Mouse (Mus musculus): ENCODE data around the gene Cacna1c. TPM values are rescaled to one million over a fixed set of nuclear protein-coding genes. Genes with fewer than 3 reads are reported as not detected.
"Not testable (repeated sequence)": the region's sequence is repeated elsewhere in the genome, so short reads cannot be mapped to it uniquely, and the experiment has no call there.

Gene Cacna1c
- polyA plus RNA-seq, 1 experiment: 1.0 TPM

DNA sequence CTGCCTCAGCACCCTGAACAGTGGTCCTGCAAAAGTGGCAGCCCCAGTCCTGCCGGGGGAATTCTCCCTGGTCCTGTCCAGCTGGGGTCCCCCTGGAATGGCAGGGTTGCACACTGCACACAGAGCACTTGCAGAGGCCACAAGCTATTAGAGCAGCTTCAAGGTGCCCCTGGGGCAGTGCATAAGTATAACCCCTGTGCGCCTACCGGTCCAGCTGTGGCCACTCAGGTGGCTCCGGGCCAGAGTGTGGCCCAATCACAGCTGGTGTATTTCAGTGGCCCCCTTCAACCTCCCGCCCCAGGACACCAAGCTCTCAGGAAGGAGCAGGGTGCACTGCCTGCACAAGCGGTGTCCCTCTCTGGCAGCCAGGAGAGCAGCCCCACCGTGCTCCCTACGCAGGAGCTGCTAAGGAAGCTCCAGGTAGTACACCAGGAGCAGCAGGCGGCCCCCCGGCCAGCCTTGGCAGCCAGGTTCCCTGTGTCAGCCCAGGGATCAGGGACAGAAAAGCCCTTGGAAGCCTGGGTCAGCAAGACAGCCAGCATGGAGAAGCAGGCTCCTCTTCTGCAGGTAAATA is 18.9 kb upstream of the Cacna1c start:
- Histone ChIP-seq H3K9me3 (replicated peaks; ENCODE audit: control insufficient read depth, insufficient read depth, low read length, poor library complexity, severe bottlenecking) (peaks cover 7% of the 10 kb centered on the region; the same call in 1 of the 2 replicates), H3K27ac (ENCODE audit: insufficient read depth, low read length) (no peak overlapping the region), H3K4me3 (ENCODE audit: low read depth, low read length) (no peak overlapping the region), H3K4me1 (ENCODE audit: control insufficient read depth, insufficient read depth, low read length) (no peaks in the 10 kb centered on the region), H3K27me3 (ENCODE audit: control insufficient read depth, insufficient read depth, low read length, poor library complexity, severe bottlenecking) (no peaks in the 10 kb centered on the region), H3K9ac (ENCODE audit: low read depth, poor library complexity, severe bottlenecking) (no peak overlapping the region), H3K36me3 (ENCODE audit: control insufficient read depth, insufficient read depth, low read length, poor library complexity, severe bottlenecking) (no peaks in the 10 kb centered on the region)
- no peak for TF ChIP-seq CTCF (IDR thresholded peaks at IDR 0.05; ENCODE audit: low read depth, low read length)
- no peak for TF ChIP-seq POLR2A (IDR thresholded peaks at IDR 0.05; ENCODE audit: insufficient read depth, low read length)
- TF ChIP-seq EP300 (IDR thresholded peaks at IDR 0.05; ENCODE audit: insufficient read depth, low read depth, low read length): no peak

DNA sequence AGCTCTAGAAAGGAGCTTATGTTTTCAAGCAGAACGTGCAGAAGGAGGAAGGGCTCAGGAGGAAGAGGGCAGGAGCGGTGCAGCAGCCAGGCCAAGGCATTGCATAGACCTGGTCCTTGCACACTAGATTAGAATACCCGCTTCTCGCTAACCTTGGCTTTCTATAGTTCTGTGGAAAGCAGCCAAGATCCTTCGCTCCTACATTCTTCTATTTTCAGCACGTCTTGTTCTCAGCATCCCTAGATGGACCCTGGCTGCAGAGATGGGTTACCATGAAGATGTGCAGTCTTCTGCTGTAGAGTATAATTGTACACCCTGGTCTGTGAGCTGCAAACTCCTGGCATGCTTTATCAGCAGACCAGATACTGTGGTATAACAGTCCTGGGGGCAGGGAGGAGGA is 18.0 kb upstream of the Cacna1c start:
- H3K27ac ChIP-seq (ENCODE audit: insufficient read depth, low read length): no peak overlapping the region
- TF ChIP-seq POLR2A (IDR thresholded peaks at IDR 0.05; ENCODE audit: insufficient read depth, low read length) (no peak), CTCF (IDR thresholded peaks at IDR 0.05; ENCODE audit: low read depth, low read length) (no peak), EP300 (IDR thresholded peaks at IDR 0.05; ENCODE audit: insufficient read depth, low read depth, low read length) (no peak)
- no peaks in the 10 kb centered on the region for H3K27me3 ChIP-seq (ENCODE audit: control insufficient read depth, insufficient read depth, low read length, poor library complexity, severe bottlenecking)
- H3K4me3 ChIP-seq (ENCODE audit: low read depth, low read length): no peak overlapping the region
- H3K9ac ChIP-seq (ENCODE audit: low read depth, poor library complexity, severe bottlenecking): no peak overlapping the region
- H3K4me1 ChIP-seq (ENCODE audit: control insufficient read depth, insufficient read depth, low read length): no peaks in the 10 kb centered on the region
- H3K36me3 ChIP-seq (ENCODE audit: control insufficient read depth, insufficient read depth, low read length, poor library complexity, severe bottlenecking): no peaks in the 10 kb centered on the region
- peaks cover 7% of the 10 kb centered on the region; the same call in 1 of the 2 replicates for H3K9me3 ChIP-seq (replicated peaks; ENCODE audit: control insufficient read depth, insufficient read depth, low read length, poor library complexity, severe bottlenecking)

GRCm38 (mm10) chr6:119213375-119213774 is 17.2 kb upstream of the Cacna1c start:
- Histone ChIP-seq H3K27ac (ENCODE audit: insufficient read depth, low read length) (no peak overlapping the region), H3K4me1 (ENCODE audit: control insufficient read depth, insufficient read depth, low read length) (no peaks in the 10 kb centered on the region), H3K9ac (ENCODE audit: low read depth, poor library complexity, severe bottlenecking) (no peak overlapping the region), H3K9me3 (replicated peaks; ENCODE audit: control insufficient read depth, insufficient read depth, low read length, poor library complexity, severe bottlenecking) (peaks cover 7% of the 10 kb centered on the region; the same call in 1 of the 2 replicates), H3K4me3 (ENCODE audit: low read depth, low read length) (no peak overlapping the region), H3K27me3 (ENCODE audit: control insufficient read depth, insufficient read depth, low read length, poor library complexity, severe bottlenecking) (no peaks in the 10 kb centered on the region), H3K36me3 (ENCODE audit: control insufficient read depth, insufficient read depth, low read length, poor library complexity, severe bottlenecking) (no peaks in the 10 kb centered on the region)
- TF ChIP-seq POLR2A (IDR thresholded peaks at IDR 0.05; ENCODE audit: insufficient read depth, low read length) (no peak), EP300 (IDR thresholded peaks at IDR 0.05; ENCODE audit: insufficient read depth, low read depth, low read length) (no peak), CTCF (IDR thresholded peaks at IDR 0.05; ENCODE audit: low read depth, low read length) (no peak)

DNA sequence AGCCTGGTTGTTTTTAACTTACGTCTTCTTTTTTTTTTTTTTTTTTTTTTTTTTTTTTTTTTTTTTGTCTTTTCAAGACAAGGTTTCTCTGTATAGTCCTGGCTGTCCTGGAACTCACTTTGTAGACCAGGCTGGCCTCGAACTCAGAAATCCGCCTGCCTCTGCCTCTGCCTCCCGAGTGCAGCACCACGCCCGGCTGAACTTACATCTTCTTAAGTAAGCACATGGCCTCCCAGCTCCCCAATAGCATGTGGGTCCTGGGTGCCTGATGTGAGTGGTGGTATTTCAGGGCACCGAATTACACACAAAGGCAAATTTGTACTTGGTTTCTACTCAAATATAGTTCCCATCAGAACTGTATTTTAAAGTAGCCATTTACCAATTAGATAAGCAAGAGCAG is 9.8 kb upstream of the Cacna1c start:
- not testable (repeated sequence) for H3K9me3 ChIP-seq (replicated peaks; ENCODE audit: control insufficient read depth, insufficient read depth, low read length, poor library complexity, severe bottlenecking); H3K27ac ChIP-seq (ENCODE audit: insufficient read depth, low read length); H3K9ac ChIP-seq (ENCODE audit: low read depth, poor library complexity, severe bottlenecking); H3K27me3 ChIP-seq (ENCODE audit: control insufficient read depth, insufficient read depth, low read length, poor library complexity, severe bottlenecking); H3K4me3 ChIP-seq (ENCODE audit: low read depth, low read length); H3K4me1 ChIP-seq (ENCODE audit: control insufficient read depth, insufficient read depth, low read length); H3K36me3 ChIP-seq (ENCODE audit: control insufficient read depth, insufficient read depth, low read length, poor library complexity, severe bottlenecking)

DNA sequence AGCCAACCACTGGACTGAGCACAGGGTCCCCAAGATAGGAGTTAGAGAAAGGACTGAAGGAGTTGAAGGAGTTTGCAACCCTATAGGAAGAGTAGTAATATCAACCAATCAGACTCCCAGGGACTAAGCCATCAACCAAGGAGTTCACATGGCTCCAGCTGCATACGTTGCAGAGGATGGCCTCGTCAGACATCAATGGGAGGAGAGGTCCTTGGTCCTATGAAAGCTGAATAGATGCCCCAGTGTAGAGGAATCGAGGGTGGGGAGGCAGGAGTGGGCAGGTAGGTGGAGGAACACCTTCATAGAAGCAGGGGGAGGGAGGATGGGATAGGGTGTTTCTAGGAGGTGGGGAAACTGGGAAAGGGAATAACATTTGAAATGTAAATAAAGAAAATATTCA is 8.7 kb upstream of the Cacna1c start:
- Histone ChIP-seq H3K4me3 (ENCODE audit: low read depth, low read length) (no peak overlapping the region), H3K9ac (ENCODE audit: low read depth, poor library complexity, severe bottlenecking) (no peak overlapping the region), H3K36me3 (ENCODE audit: control insufficient read depth, insufficient read depth, low read length, poor library complexity, severe bottlenecking) (no peaks in the 10 kb centered on the region; the same call in 1 of the 2 replicates), H3K27me3 (ENCODE audit: control insufficient read depth, insufficient read depth, low read length, poor library complexity, severe bottlenecking) (no peaks in the 10 kb centered on the region), H3K27ac (ENCODE audit: insufficient read depth, low read length) (no peak overlapping the region), H3K4me1 (ENCODE audit: control insufficient read depth, insufficient read depth, low read length) (peaks cover 2% of the 10 kb centered on the region), H3K9me3 (replicated peaks; ENCODE audit: control insufficient read depth, insufficient read depth, low read length, poor library complexity, severe bottlenecking) (0 out of 2 replicates have a peak, but pooled peaks cover 2% of the 10 kb centered on the region)
- TF ChIP-seq EP300 (IDR thresholded peaks at IDR 0.05; ENCODE audit: insufficient read depth, low read depth, low read length) (no peak), POLR2A (IDR thresholded peaks at IDR 0.05; ENCODE audit: insufficient read depth, low read length) (no peak), CTCF (IDR thresholded peaks at IDR 0.05; ENCODE audit: low read depth, low read length) (no peak)

GRCm38 (mm10) chr6:119204286-119204685 is 8.1 kb upstream of the Cacna1c start:
- no peak for TF ChIP-seq POLR2A (IDR thresholded peaks at IDR 0.05; ENCODE audit: insufficient read depth, low read length)
- TF ChIP-seq EP300 (IDR thresholded peaks at IDR 0.05; ENCODE audit: insufficient read depth, low read depth, low read length): no peak
- TF ChIP-seq CTCF (IDR thresholded peaks at IDR 0.05; ENCODE audit: low read depth, low read length): no peak
- Histone ChIP-seq H3K4me3 (ENCODE audit: low read depth, low read length) (no peak overlapping the region), H3K9ac (ENCODE audit: low read depth, poor library complexity, severe bottlenecking) (no peak overlapping the region), H3K9me3 (replicated peaks; ENCODE audit: control insufficient read depth, insufficient read depth, low read length, poor library complexity, severe bottlenecking) (0 out of 2 replicates have a peak, but pooled peaks cover 2% of the 10 kb centered on the region), H3K27ac (ENCODE audit: insufficient read depth, low read length) (no peak overlapping the region), H3K36me3 (ENCODE audit: control insufficient read depth, insufficient read depth, low read length, poor library complexity, severe bottlenecking) (no peaks in the 10 kb centered on the region; the same call in 1 of the 2 replicates), H3K4me1 (ENCODE audit: control insufficient read depth, insufficient read depth, low read length) (peaks cover 2% of the 10 kb centered on the region), H3K27me3 (ENCODE audit: control insufficient read depth, insufficient read depth, low read length, poor library complexity, severe bottlenecking) (no peaks in the 10 kb centered on the region)

All from ES-Bruce4 (cell line).